ENCODE assay signal across 13 mouse cellular contexts in genomic region chr4:124400741-124401140, GRCm38 (mm10).
DNase-seq lines count a peak whose midpoint lies in the region; ATAC-seq lines count a peak whose summit lies in the region.
"Had no signal": no experiment of that assay in that cellular context is flagged by ENCODE, and none has a peak within 500 bp of the region (broad histone marks: within the 10 kb centered on the region; RNA-seq: fewer than 3 reads in every experiment).

No protein-coding gene starts in this region.

- H3K27ac ChIP-seq in midbrain, embryonic 11.5 days (ENCODE audit: low read depth, low read length), result no peak overlapping the region
- H3K27ac ChIP-seq in midbrain, embryonic 10.5 days (replicated peaks), result no peak overlapping the region; the same call in 1 of the 2 replicates
- no peak overlapping the region for H3K27ac ChIP-seq in midbrain, embryonic 13.5 days
- H3K27ac ChIP-seq: embryonic facial prominence, embryonic 13.5 days; heart, embryonic 13.5 days had no signal

- no peak overlapping the region for H3K4me2 ChIP-seq in midbrain, embryonic 11.5 days
- H3K4me2 ChIP-seq in midbrain, embryonic 13.5 days (replicated peaks), result no peak overlapping the region
- H3K4me2 ChIP-seq: embryonic facial prominence, embryonic 13.5 days; heart, embryonic 13.5 days had no signal

- WGBS in midbrain, embryonic 11.5 days, result 75% methylated on average over 8 of the region's 8 CpGs
- WGBS in midbrain, embryonic 10.5 days, result 81% methylated on average over 8 of the region's 8 CpGs
- 54% methylated on average over 8 of the region's 8 CpGs for WGBS in midbrain, embryonic 13.5 days

- H3K9me3 ChIP-seq in midbrain, embryonic 11.5 days (ENCODE audit: control insufficient read depth, low read length), result no peaks in the 10 kb centered on the region
- H3K9me3 ChIP-seq in midbrain, embryonic 10.5 days (replicated peaks), result no peaks in the 10 kb centered on the region
- H3K9me3 ChIP-seq in midbrain, embryonic 13.5 days, result no peaks in the 10 kb centered on the region
- H3K9me3 ChIP-seq: embryonic facial prominence, embryonic 13.5 days; heart, embryonic 13.5 days; megakaryocyte, embryonic 14.5 days had no signal

- peaks cover 7% of the 10 kb centered on the region; the same call in 1 of the 2 replicates for H3K4me1 ChIP-seq in midbrain, embryonic 11.5 days (ENCODE audit: control insufficient read depth, insufficient read depth, low read length)
- H3K4me1 ChIP-seq in midbrain, embryonic 10.5 days, result peaks cover 21% of the 10 kb centered on the region
- peaks cover 16% of the 10 kb centered on the region for H3K4me1 ChIP-seq in midbrain, embryonic 13.5 days (replicated peaks)
- H3K4me1 ChIP-seq: megakaryocyte, embryonic 14.5 days had no signal

- no peak overlapping the region for H3K4me3 ChIP-seq in midbrain, embryonic 11.5 days (ENCODE audit: low read depth, low read length)
- H3K4me3 ChIP-seq in midbrain, embryonic 10.5 days, result no peak overlapping the region
- no peak overlapping the region for H3K4me3 ChIP-seq in midbrain, embryonic 13.5 days (replicated peaks)
- H3K4me3 ChIP-seq: embryonic facial prominence, embryonic 13.5 days; heart, embryonic 13.5 days; megakaryocyte, embryonic 14.5 days had no signal

- H3K36me3 ChIP-seq in midbrain, embryonic 11.5 days (ENCODE audit: control insufficient read depth, insufficient read depth, low read length), result no peaks in the 10 kb centered on the region
- H3K36me3 ChIP-seq in midbrain, embryonic 10.5 days, result no peaks in the 10 kb centered on the region
- no peaks in the 10 kb centered on the region for H3K36me3 ChIP-seq in midbrain, embryonic 13.5 days
- H3K36me3 ChIP-seq: embryonic facial prominence, embryonic 13.5 days; heart, embryonic 13.5 days had no signal

- ATAC-seq in midbrain, embryonic 11.5 days (ENCODE audit: low FRiP score), result no peak
- ATAC-seq in midbrain, embryonic 13.5 days, result peak; percentile 67
- ATAC-seq in cerebellum, adult (ENCODE audit: insufficient number of reproducible peaks, low FRiP score, low TSS enrichment), result no peak
- ATAC-seq: intestine, postnatal 0 days had no signal

- no peaks in the 10 kb centered on the region; the same call in 1 of the 2 replicates for H3K27me3 ChIP-seq in midbrain, embryonic 11.5 days (ENCODE audit: control insufficient read depth, insufficient read depth, low read length)
- H3K27me3 ChIP-seq in midbrain, embryonic 10.5 days (ENCODE audit: low read depth, poor library complexity, severe bottlenecking), result peaks cover 68% of the 10 kb centered on the region
- H3K27me3 ChIP-seq in midbrain, embryonic 13.5 days, result peaks cover 14% of the 10 kb centered on the region

- DNase-seq in midbrain, embryonic 11.5 days (ENCODE audit: low spot score, missing footprints), result peak; percentile 81
- DNase-seq in midbrain, embryonic 10.5 days (ENCODE audit: low spot score), result no peak
- DNase-seq in frontal cortex, postnatal 36 days (ENCODE audit: low spot score in 2 of 2), result peak; percentile 64 to 73
- no peak for DNase-seq in gastrocnemius, adult 8-10 months (ENCODE audit: low spot score in 2 of 2)
- no peak for DNase-seq in thymus, postnatal 25 days
- DNase-seq in ovary, postnatal 14 days (ENCODE audit: low spot score), result no peak
- DNase-seq: thymus, adult 2 months had no signal

- H3K9ac ChIP-seq in midbrain, embryonic 11.5 days (ENCODE audit: low read length), result no peak overlapping the region
- no peak overlapping the region for H3K9ac ChIP-seq in midbrain, embryonic 13.5 days (replicated peaks)
- H3K9ac ChIP-seq: embryonic facial prominence, embryonic 13.5 days; heart, embryonic 13.5 days had no signal

Comparison
In these comparisons a context has a peak if more than half of its experiments do, and no peak if none do; other contexts are left out.
1. DNase-seq: peak in midbrain, embryonic 11.5 days (single experiment) and frontal cortex, postnatal 36 days (2 of 2); none in midbrain, embryonic 10.5 days (single experiment), gastrocnemius, adult 8-10 months (0 of 2), thymus, postnatal 25 days (single experiment) and ovary, postnatal 14 days (single experiment).